Mouse (Mus musculus): Measurements from ENCODE around the gene Pik3cd. TPM values are rescaled to one million over a fixed set of nuclear protein-coding genes. Genes with fewer than 3 reads are reported as not detected.

Pik3cd gene
- polyA plus RNA-seq, 1 experiment from 2014 or later: 19.6 TPM

GRCm38 (mm10) chr4:149678006-149678405 is 24.4 kb downstream of the Pik3cd start:
- no peaks in the 10 kb centered on the region for H3K36me3 ChIP-seq
- 53% methylated on average over 1 of the region's 1 CpGs for WGBS
- H3K27ac ChIP-seq: no peak overlapping the region
- no peak overlapping the region for H3K4me2 ChIP-seq (replicated peaks)
- no peaks in the 10 kb centered on the region for H3K9me3 ChIP-seq (replicated peaks)
- H3K27me3 ChIP-seq: peaks cover 11% of the 10 kb centered on the region
- H3K9ac ChIP-seq: no peak overlapping the region
- ATAC-seq (ENCODE audit: low FRiP score): no peak
- H3K4me3 ChIP-seq: no peak overlapping the region
- H3K4me1 ChIP-seq: 0 out of 2 replicates have a peak, but pooled peaks cover 10% of the 10 kb centered on the region

GRCm38 (mm10) chr4:149675378-149676261 is 26.8 kb downstream of the Pik3cd start:
- 0 out of 2 replicates have a peak, but pooled peaks cover 10% of the 10 kb centered on the region for H3K4me1 ChIP-seq
- H3K9ac ChIP-seq: peak overlapping the region; percentile 82
- H3K4me2 ChIP-seq (replicated peaks): peak overlapping the region; percentile 84
- peak overlapping the region; percentile 76 for H3K27ac ChIP-seq
- peak overlapping the region; percentile 68 for H3K4me3 ChIP-seq
- H3K27me3 ChIP-seq: peaks cover 11% of the 10 kb centered on the region
- ATAC-seq (ENCODE audit: low FRiP score): peak; percentile 93
- WGBS: under 1% methylated on average over 57 of the region's 60 CpGs
- H3K9me3 ChIP-seq (replicated peaks): no peaks in the 10 kb centered on the region
- H3K36me3 ChIP-seq: peaks cover 6% of the 10 kb centered on the region

GRCm38 (mm10) chr4:149674814-149675377 is 27.5 kb downstream of the Pik3cd start:
- H3K27me3 ChIP-seq: peaks cover 11% of the 10 kb centered on the region
- no peaks in the 10 kb centered on the region for H3K9me3 ChIP-seq (replicated peaks)
- no peak for ATAC-seq (ENCODE audit: low FRiP score)
- peaks cover 6% of the 10 kb centered on the region for H3K36me3 ChIP-seq
- H3K4me3 ChIP-seq: peak overlapping the region; percentile 68
- peak overlapping the region; percentile 84 for H3K4me2 ChIP-seq (replicated peaks)
- H3K4me1 ChIP-seq: 0 out of 2 replicates have a peak, but pooled peaks cover 10% of the 10 kb centered on the region
- peak overlapping the region; percentile 76 for H3K27ac ChIP-seq
- WGBS: 12% methylated on average over 8 of the region's 8 CpGs
- peak overlapping the region; percentile 82 for H3K9ac ChIP-seq

- Histone ChIP-seq H3K27me3 (peaks cover 11% of the 10 kb centered on the region), H3K4me2 (replicated peaks) (no peak overlapping the region), H3K27ac (no peak overlapping the region), H3K9me3 (replicated peaks) (no peaks in the 10 kb centered on the region), H3K9ac (no peak overlapping the region), H3K4me3 (no peak overlapping the region), H3K36me3 (peaks cover 6% of the 10 kb centered on the region), H3K4me1 (0 out of 2 replicates have a peak, but pooled peaks cover 10% of the 10 kb centered on the region)
- no peak for ATAC-seq (ENCODE audit: low FRiP score)
- 94% methylated on average over 5 of the region's 5 CpGs for WGBS
These were observed 29.6 kb downstream of the Pik3cd start for GRCm38 (mm10) chr4:149672747-149673146.

GRCm38 (mm10) chr4:149671175-149671574 is 31.2 kb downstream of the Pik3cd start:
- Histone ChIP-seq H3K9me3 (replicated peaks) (no peaks in the 10 kb centered on the region), H3K36me3 (peaks cover 6% of the 10 kb centered on the region), H3K9ac (no peak overlapping the region), H3K27ac (no peak overlapping the region), H3K4me1 (0 out of 2 replicates have a peak, but pooled peaks cover 10% of the 10 kb centered on the region), H3K27me3 (peaks cover 9% of the 10 kb centered on the region), H3K4me2 (replicated peaks) (no peak overlapping the region), H3K4me3 (no peak overlapping the region)
- ATAC-seq (ENCODE audit: low FRiP score): no peak
- 95% methylated on average over 6 of the region's 6 CpGs for WGBS

GRCm38 (mm10) chr4:149665692-149666090 is 36.7 kb downstream of the Pik3cd start:
- peaks cover 2% of the 10 kb centered on the region; the same call in 1 of the 2 replicates for H3K4me1 ChIP-seq
- 91% methylated on average over 6 of the region's 6 CpGs for WGBS
- no peaks in the 10 kb centered on the region for H3K27me3 ChIP-seq
- no peak overlapping the region for H3K4me3 ChIP-seq
- H3K4me2 ChIP-seq (replicated peaks): no peak overlapping the region
- H3K27ac ChIP-seq: no peak overlapping the region
- no peaks in the 10 kb centered on the region for H3K9me3 ChIP-seq (replicated peaks)
- no peak overlapping the region for H3K9ac ChIP-seq
- no peak for ATAC-seq (ENCODE audit: low FRiP score)
- H3K36me3 ChIP-seq: 0 out of 2 replicates have a peak, but pooled peaks cover 6% of the 10 kb centered on the region

GRCm38 (mm10) chr4:149665016-149665691 is 37.2 kb downstream of the Pik3cd start:
- H3K4me1 ChIP-seq: peaks cover 2% of the 10 kb centered on the region; the same call in 1 of the 2 replicates
- H3K27ac ChIP-seq: no peak overlapping the region
- no peaks in the 10 kb centered on the region for H3K9me3 ChIP-seq (replicated peaks)
- H3K36me3 ChIP-seq: 0 out of 2 replicates have a peak, but pooled peaks cover 6% of the 10 kb centered on the region
- no peak for ATAC-seq (ENCODE audit: low FRiP score)
- no peak overlapping the region for H3K4me2 ChIP-seq (replicated peaks)
- no peak overlapping the region for H3K4me3 ChIP-seq
- no peaks in the 10 kb centered on the region for H3K27me3 ChIP-seq
- H3K9ac ChIP-seq: no peak overlapping the region
- WGBS: 77% methylated on average over 6 of the region's 6 CpGs

- 90% methylated on average over 6 of the region's 7 CpGs for WGBS
- H3K9ac ChIP-seq: no peak overlapping the region
- no peaks in the 10 kb centered on the region for H3K27me3 ChIP-seq
- H3K9me3 ChIP-seq (replicated peaks): no peaks in the 10 kb centered on the region
- peaks cover 13% of the 10 kb centered on the region; the same call in 1 of the 2 replicates for H3K36me3 ChIP-seq
- H3K4me2 ChIP-seq (replicated peaks): no peak overlapping the region
- no peak for ATAC-seq (ENCODE audit: low FRiP score)
- no peak overlapping the region for H3K4me3 ChIP-seq
- peaks cover 2% of the 10 kb centered on the region; the same call in 1 of the 2 replicates for H3K4me1 ChIP-seq
- H3K27ac ChIP-seq: no peak overlapping the region
These were observed 38.4 kb downstream of the Pik3cd start for GRCm38 (mm10) chr4:149663849-149664503.

GRCm38 (mm10) chr4:149661967-149662589 is 40.3 kb downstream of the Pik3cd start:
- Histone ChIP-seq H3K27me3 (no peaks in the 10 kb centered on the region), H3K4me2 (replicated peaks) (no peak overlapping the region), H3K27ac (no peak overlapping the region), H3K36me3 (peaks cover 26% of the 10 kb centered on the region), H3K9ac (no peak overlapping the region), H3K9me3 (replicated peaks) (no peaks in the 10 kb centered on the region), H3K4me1 (peaks cover 2% of the 10 kb centered on the region; the same call in 1 of the 2 replicates), H3K4me3 (no peak overlapping the region)
- no peak for ATAC-seq (ENCODE audit: low FRiP score)
- 92% methylated on average over 14 of the region's 14 CpGs for WGBS

- 88% methylated on average over 7 of the region's 7 CpGs for WGBS
- Histone ChIP-seq H3K27ac (no peak overlapping the region), H3K4me3 (no peak overlapping the region), H3K4me1 (peaks cover 2% of the 10 kb centered on the region; the same call in 1 of the 2 replicates), H3K36me3 (peaks cover 32% of the 10 kb centered on the region), H3K9me3 (replicated peaks) (no peaks in the 10 kb centered on the region), H3K27me3 (no peaks in the 10 kb centered on the region), H3K4me2 (replicated peaks) (no peak overlapping the region), H3K9ac (no peak overlapping the region)
- no peak for ATAC-seq (ENCODE audit: low FRiP score)
These were observed 41.8 kb downstream of the Pik3cd start for GRCm38 (mm10) chr4:149660598-149660997.

- Histone ChIP-seq H3K4me2 (replicated peaks) (no peak overlapping the region), H3K36me3 (peaks cover 42% of the 10 kb centered on the region), H3K27ac (no peak overlapping the region), H3K9me3 (replicated peaks) (no peaks in the 10 kb centered on the region), H3K27me3 (no peaks in the 10 kb centered on the region), H3K9ac (no peak overlapping the region), H3K4me1 (0 out of 2 replicates have a peak, but pooled peaks cover 2% of the 10 kb centered on the region), H3K4me3 (no peak overlapping the region)
- WGBS: 78% methylated on average over 25 of the region's 25 CpGs
- ATAC-seq (ENCODE audit: low FRiP score): no peak
These were observed 42.8 kb downstream of the Pik3cd start for GRCm38 (mm10) chr4:149659495-149660116.

Measured in hindbrain, embryonic 12.5 days (tissue).